Mouse (Mus musculus) mesoderm, embryonic 11.5 days (tissue): ENCODE measurements at regions not wholly inside any gene's neighbourhood (a gene's known extent, or its start where the extent isn't known, plus 50 kb on each side); places are given as distances from the start of the nearest gene placed in this dataset.
"Not testable (repeated sequence)": the region's sequence is repeated elsewhere in the genome, so short reads cannot be mapped to it uniquely, and the experiment has no call there.

Experiments
- DNase-seq: peaks from one replicate; pipeline ENCODE4 v3.0.0-alpha.2; 2012; ENCODE audit warnings: low read depth, low spot score

- DNase-seq: no peak
Measured at GRCm38 (mm10) chr4:35347609-35348008, 121.6 kb upstream of the C9orf72 start.

DNA sequence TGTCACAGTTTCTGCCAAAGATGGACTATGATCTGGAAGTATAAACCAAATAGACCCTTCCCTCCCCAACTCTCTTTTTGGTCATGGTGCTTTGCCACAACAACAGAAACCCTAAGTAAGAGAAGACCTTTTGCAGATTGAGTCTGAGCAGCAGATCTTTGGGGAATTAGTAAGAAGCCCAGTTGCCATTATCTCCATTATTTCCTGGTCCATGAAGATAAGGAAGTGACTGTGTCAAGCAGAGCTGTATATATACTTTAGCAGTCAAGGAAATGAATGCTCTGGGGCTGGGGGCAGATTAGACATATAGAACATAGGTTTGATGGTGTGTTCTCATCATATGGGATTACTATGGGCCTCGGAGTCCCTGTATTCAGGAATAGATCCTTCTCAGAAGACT lies 117.8 kb upstream of the C9orf72 start:
- DNase-seq: no peak

GRCm38 (mm10) chr4:35331161-35331560 lies 105.2 kb upstream of the C9orf72 start:
- DNase-seq: no peak

DNA sequence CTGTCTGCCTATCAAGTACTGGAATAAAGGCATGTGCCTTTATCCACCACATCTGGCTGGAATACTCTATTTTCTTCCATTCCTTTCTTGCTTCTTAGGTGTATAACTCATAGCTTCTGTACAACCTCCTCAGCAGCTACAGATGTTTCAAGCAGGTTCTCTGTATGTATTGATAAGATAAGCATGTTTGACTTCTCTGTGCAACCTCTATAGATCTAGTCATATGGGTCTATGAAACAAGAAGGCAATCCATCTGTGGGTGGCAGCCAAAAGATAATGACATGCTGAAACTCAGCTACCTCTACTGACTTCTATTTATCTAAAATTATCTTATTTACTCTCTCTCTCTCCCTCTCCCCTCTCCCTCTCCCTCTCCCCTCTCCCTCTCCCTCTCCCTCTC lies 99.3 kb upstream of the C9orf72 start:
- no peak for DNase-seq

GRCm38 (mm10) chr4:35322432-35323173 lies 96.6 kb upstream of the C9orf72 start:
- DNase-seq: no peak

DNA sequence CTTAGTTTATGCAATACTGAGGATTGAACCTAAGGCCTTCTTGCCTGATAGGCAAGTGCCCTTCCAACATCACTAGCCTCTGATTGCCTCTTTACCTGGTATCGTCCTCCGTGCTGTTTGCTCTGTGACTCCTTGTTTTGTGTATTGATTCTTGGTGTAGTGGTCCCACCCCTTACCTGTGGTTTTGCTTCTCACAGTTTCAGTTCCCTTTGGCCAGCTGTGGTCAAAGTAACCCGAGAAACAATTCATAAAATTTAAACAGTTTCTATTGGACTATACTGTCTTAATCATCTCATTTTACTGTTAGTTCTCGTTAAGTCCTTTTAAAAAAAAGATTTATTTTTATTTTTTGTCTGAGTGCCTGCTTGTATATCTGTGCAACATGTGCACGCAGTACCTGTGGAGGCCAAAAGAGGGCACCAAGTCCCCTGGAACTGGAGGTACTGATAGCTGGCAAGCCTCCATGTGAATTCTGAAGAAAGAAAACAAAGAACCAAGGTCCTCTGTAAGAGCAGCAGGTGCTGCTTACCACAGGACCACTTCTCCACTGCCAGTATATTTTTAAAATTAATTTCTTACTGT lies 84.5 kb upstream of the C9orf72 start:
- DNase-seq: peak; percentile 51

DNA sequence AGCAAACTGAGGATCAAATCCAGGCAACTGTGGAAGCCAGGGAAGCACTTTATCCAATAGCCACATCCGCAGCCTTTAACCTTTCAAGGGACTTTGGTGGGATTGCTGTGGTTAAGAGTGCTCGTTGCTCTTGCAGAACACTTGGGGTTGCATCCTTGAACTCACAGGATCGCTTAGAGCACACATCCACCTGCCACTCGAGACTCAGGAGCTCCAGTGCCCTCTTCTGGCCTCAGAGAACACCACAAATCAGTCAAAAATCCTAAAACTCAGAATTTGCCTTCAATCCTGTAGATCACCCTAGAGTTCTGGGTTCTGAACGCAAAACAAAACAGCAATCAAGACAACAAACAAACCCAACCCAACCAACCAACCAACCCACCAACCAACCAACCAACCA lies 82.2 kb upstream of the C9orf72 start:
- DNase-seq: no peak

- no peak for DNase-seq
Measured at GRCm38 (mm10) chr4:35305210-35305609, 79.2 kb upstream of the C9orf72 start.

GRCm38 (mm10) chr4:35300848-35301247 lies 74.9 kb upstream of the C9orf72 start:
- no peak for DNase-seq

DNA sequence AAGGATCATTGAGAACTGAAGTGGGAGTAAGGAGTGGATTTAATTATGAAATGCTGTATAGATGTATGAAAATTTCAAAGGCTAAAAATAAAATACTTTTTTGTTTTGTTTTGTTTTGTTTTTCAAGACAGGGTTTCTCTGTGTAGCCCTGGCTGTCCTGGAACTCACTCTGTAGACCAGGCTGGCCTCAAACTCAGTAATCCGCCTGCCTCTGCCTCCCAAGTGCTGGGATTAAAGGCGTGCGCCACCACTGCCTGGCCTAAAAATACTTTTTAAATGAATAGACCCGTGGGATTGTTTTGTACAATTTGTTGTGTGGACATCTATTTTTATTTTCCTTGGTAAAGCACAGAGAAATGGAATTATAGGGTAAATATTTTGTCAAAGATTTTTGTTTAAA lies 74.4 kb upstream of the C9orf72 start:
- not testable (repeated sequence) for DNase-seq

DNA sequence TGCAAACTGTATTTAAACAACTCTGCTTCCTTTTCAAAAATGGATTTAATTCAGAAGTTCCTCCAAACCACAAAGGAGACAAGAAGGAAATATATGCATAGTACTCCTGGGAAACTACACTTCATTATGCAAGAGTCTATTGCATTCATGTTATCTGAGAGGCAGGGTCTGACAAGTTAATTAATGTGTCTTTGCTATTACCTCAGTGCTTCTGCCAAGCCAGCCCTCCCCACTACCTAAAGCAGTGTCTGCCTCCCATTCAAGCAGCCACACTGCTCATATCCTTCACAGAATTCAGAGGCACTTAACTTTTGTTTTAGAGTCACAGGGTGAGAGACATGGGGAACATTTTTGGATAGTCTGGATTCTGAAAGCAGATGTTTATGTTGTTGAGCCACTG lies 58.6 kb upstream of the C9orf72 start:
- peak; percentile 16 for DNase-seq
